Mouse (Mus musculus) limb, embryonic 11.5 days (tissue): ENCODE results near the gene Rfc2. TPM values are rescaled to one million over a fixed set of nuclear protein-coding genes. Genes with fewer than 3 reads are reported as not detected.

Experiments
- ATAC-seq: fragments of 200-750 bp; cut with Nextera tagmentation; 2 replicates; pipeline ENCODE4 v1.8.0; 2017; ENCODE audit warnings: low read depth; ENCODE audit not compliant: insufficient number of reproducible peaks, low FRiP score, low TSS enrichment
- DNase-seq: peaks from one replicate; pipeline ENCODE4 v3.0.0-alpha.2; 2015; ENCODE audit warnings: low spot score
- H3K27ac ChIP-seq: fragments of 300-500 bp; sonication (generic); replicated peaks from 2 replicates; pipeline ENCODE4 v1.5.1; 2014; ENCODE audit warnings: low read depth, mild to moderate bottlenecking, low read length
- H3K27me3 ChIP-seq: fragments of 300-500 bp; sonication (generic); 2 replicates; pipeline ENCODE4 v1.6.1; 2014; ENCODE audit warnings: mild to moderate bottlenecking, low read length, mixed read lengths; ENCODE audit not compliant: control insufficient read depth, insufficient read depth
- H3K36me3 ChIP-seq: fragments of 300-500 bp; sonication (generic); 2 replicates; pipeline ENCODE4 v1.6.1; 2014; ENCODE audit warnings: mild to moderate bottlenecking, low read length, moderate library complexity, mixed read lengths; ENCODE audit not compliant: control insufficient read depth, insufficient read depth
- H3K4me1 ChIP-seq: fragments of 300-500 bp; sonication (generic); 2 replicates; pipeline ENCODE4 v1.6.1; 2014; ENCODE audit warnings: low read length, mixed read lengths; ENCODE audit not compliant: control insufficient read depth, insufficient read depth
- H3K4me2 ChIP-seq: fragments of 300-500 bp; sonication (generic); 2 replicates; pipeline ENCODE4 v1.6.1; 2014; ENCODE audit warnings: low read depth, mild to moderate bottlenecking, moderate library complexity; ENCODE audit not compliant: severe bottlenecking
- H3K4me3 ChIP-seq: fragments of 300-500 bp; sonication (generic); 2 replicates; pipeline ENCODE4 v1.5.1; 2014; ENCODE audit warnings: low read depth, low read length
- H3K9ac ChIP-seq: fragments of 300-500 bp; sonication (generic); 2 replicates; pipeline ENCODE4 v1.6.1; 2014; ENCODE audit warnings: mild to moderate bottlenecking, low read length
- H3K9me3 ChIP-seq: fragments of 300-500 bp; sonication (generic); 2 replicates; pipeline ENCODE4 v1.6.1; 2016; ENCODE audit warnings: low read length; ENCODE audit not compliant: control insufficient read depth
- WGBS: fragments of 180-500 bp; shearing (Covaris S2); extraction: QIAGEN DNeasy Blood & Tissue Kit; methylation state at CpG from one replicate; pipeline ENCODE4 v1.1.7; 2014; 5-methylcytosine and 5-hydroxymethylcytosine counted together
- polyA plus RNA-seq: library from polyadenylated mRNA; unstranded; fragments of >200 nt; fragmentation: Nextera tagmentation; extraction: Ambion mirVana; gene quantifications from 2 replicates; pipeline ENCODE4 v1.2.1, GENCODE M21; 2014

Gene Rfc2
- polyA plus RNA-seq, 1 experiment from 2014 or later = 420 TPM

- H3K27ac ChIP-seq = no peak overlapping the region
- H3K4me3 ChIP-seq = no peak overlapping the region
- WGBS = 88% methylated on average over 5 of the region's 5 CpGs
- no peaks in the 10 kb centered on the region; the same call in 1 of the 2 replicates for H3K9me3 ChIP-seq
- no peak overlapping the region for H3K4me2 ChIP-seq
- DNase-seq (no peak), ATAC-seq (no peak)
- no peaks in the 10 kb centered on the region for H3K27me3 ChIP-seq
- peaks cover 26% of the 10 kb centered on the region for H3K4me1 ChIP-seq
- no peaks in the 10 kb centered on the region for H3K36me3 ChIP-seq
- H3K9ac ChIP-seq = no peak overlapping the region
Observed at GRCm38 (mm10) chr5:134553951-134554546, 27.1 kb upstream of the Rfc2 start.

- no peak overlapping the region for H3K4me3 ChIP-seq
- no peak for ATAC-seq
- 11% methylated on average over 20 of the region's 20 CpGs for WGBS
- peak; percentile 86 for DNase-seq
- H3K36me3 ChIP-seq = no peaks in the 10 kb centered on the region
- no peak overlapping the region; the same call in 1 of the 2 replicates for H3K9ac ChIP-seq
- H3K4me2 ChIP-seq = peak overlapping the region; percentile 18; the same call in 1 of the 2 replicates
- no peaks in the 10 kb centered on the region; the same call in 1 of the 2 replicates for H3K9me3 ChIP-seq
- H3K27me3 ChIP-seq = no peaks in the 10 kb centered on the region
- no peak overlapping the region for H3K27ac ChIP-seq
- peaks cover 21% of the 10 kb centered on the region for H3K4me1 ChIP-seq
Observed at GRCm38 (mm10) chr5:134555463-134556164, 25.6 kb upstream of the Rfc2 start.

GRCm38 (mm10) chr5:134560071-134560449 lies 21.1 kb upstream of the Rfc2 start, which contains the start of gene Syna:
Gene Syna (minus strand): TSS chr5:134560171.
- ATAC-seq (no peak), DNase-seq (no peak)
- H3K4me3 ChIP-seq = no peak within 1 kb of the TSS
- no peaks in the 10 kb centered on the region for H3K36me3 ChIP-seq
- 88% methylated on average over 7 of the region's 7 CpGs for WGBS
- no peak within 1 kb of the TSS for H3K9ac ChIP-seq
- no peak within 1 kb of the TSS for H3K27ac ChIP-seq
- H3K9me3 ChIP-seq = no peaks in the 10 kb centered on the region; the same call in 1 of the 2 replicates
- no peaks in the 10 kb centered on the region for H3K27me3 ChIP-seq
- H3K4me1 ChIP-seq = peaks cover 5% of the 10 kb centered on the region
- H3K4me2 ChIP-seq = no peak within 1 kb of the TSS

GRCm38 (mm10) chr5:134560450-134561171 lies 20.6 kb upstream of the Rfc2 start:
- no peak overlapping the region for H3K27ac ChIP-seq
- WGBS = 79% methylated on average over 16 of the region's 16 CpGs
- no peaks in the 10 kb centered on the region for H3K36me3 ChIP-seq
- no peak overlapping the region for H3K9ac ChIP-seq
- H3K4me3 ChIP-seq = no peak overlapping the region
- DNase-seq (no peak), ATAC-seq (no peak)
- no peak overlapping the region for H3K4me2 ChIP-seq
- H3K4me1 ChIP-seq = 0 out of 2 replicates have a peak, but pooled peaks cover 2% of the 10 kb centered on the region
- H3K27me3 ChIP-seq = no peaks in the 10 kb centered on the region
- no peaks in the 10 kb centered on the region; the same call in 1 of the 2 replicates for H3K9me3 ChIP-seq

- no peak overlapping the region for H3K27ac ChIP-seq
- 98% methylated on average over 2 of the region's 2 CpGs for WGBS
- no peak overlapping the region for H3K9ac ChIP-seq
- peaks cover 3% of the 10 kb centered on the region; the same call in 1 of the 2 replicates for H3K4me1 ChIP-seq
- DNase-seq = no peak
- H3K4me2 ChIP-seq = no peak overlapping the region
- no peaks in the 10 kb centered on the region for H3K9me3 ChIP-seq
- H3K36me3 ChIP-seq = no peaks in the 10 kb centered on the region
- no peak overlapping the region for H3K4me3 ChIP-seq
- ATAC-seq = no peak
- no peaks in the 10 kb centered on the region for H3K27me3 ChIP-seq
Observed at GRCm38 (mm10) chr5:134564272-134564671, 16.9 kb upstream of the Rfc2 start.

- DNase-seq (no peak), ATAC-seq (no peak)
- 85% methylated on average over 6 of the region's 6 CpGs for WGBS
- Histone ChIP-seq H3K9ac (no peak overlapping the region), H3K27ac (no peak overlapping the region), H3K4me1 (peaks cover 3% of the 10 kb centered on the region; the same call in 1 of the 2 replicates), H3K4me2 (no peak overlapping the region), H3K9me3 (no peaks in the 10 kb centered on the region), H3K27me3 (no peaks in the 10 kb centered on the region), H3K36me3 (no peaks in the 10 kb centered on the region), H3K4me3 (no peak overlapping the region)
Observed at GRCm38 (mm10) chr5:134565696-134566095, 15.5 kb upstream of the Rfc2 start.

GRCm38 (mm10) chr5:134567445-134567844 lies 13.7 kb upstream of the Rfc2 start:
- ATAC-seq = no peak
- H3K36me3 ChIP-seq = no peaks in the 10 kb centered on the region
- no peak overlapping the region for H3K4me2 ChIP-seq
- no peak overlapping the region for H3K9ac ChIP-seq
- WGBS = 87% methylated on average over 4 of the region's 4 CpGs
- H3K27ac ChIP-seq = no peak overlapping the region
- no peaks in the 10 kb centered on the region for H3K27me3 ChIP-seq
- H3K9me3 ChIP-seq = no peaks in the 10 kb centered on the region
- DNase-seq = no peak
- H3K4me3 ChIP-seq = no peak overlapping the region
- H3K4me1 ChIP-seq = peaks cover 3% of the 10 kb centered on the region

GRCm38 (mm10) chr5:134568030-134568429 lies 13.1 kb upstream of the Rfc2 start:
- Histone ChIP-seq H3K4me1 (peaks cover 6% of the 10 kb centered on the region), H3K4me3 (no peak overlapping the region), H3K9ac (no peak overlapping the region), H3K9me3 (no peaks in the 10 kb centered on the region), H3K36me3 (no peaks in the 10 kb centered on the region), H3K27me3 (no peaks in the 10 kb centered on the region), H3K4me2 (no peak overlapping the region), H3K27ac (no peak overlapping the region)
- ATAC-seq (no peak), DNase-seq (no peak)
- WGBS = 68% methylated on average over 3 of the region's 3 CpGs
